Mouse (Mus musculus): ENCODE measurements at regions not wholly inside any gene's neighbourhood (a gene's known extent, or its start where the extent isn't known, plus 50 kb on each side); places are given as distances from the start of the nearest gene placed in this dataset.

DNA sequence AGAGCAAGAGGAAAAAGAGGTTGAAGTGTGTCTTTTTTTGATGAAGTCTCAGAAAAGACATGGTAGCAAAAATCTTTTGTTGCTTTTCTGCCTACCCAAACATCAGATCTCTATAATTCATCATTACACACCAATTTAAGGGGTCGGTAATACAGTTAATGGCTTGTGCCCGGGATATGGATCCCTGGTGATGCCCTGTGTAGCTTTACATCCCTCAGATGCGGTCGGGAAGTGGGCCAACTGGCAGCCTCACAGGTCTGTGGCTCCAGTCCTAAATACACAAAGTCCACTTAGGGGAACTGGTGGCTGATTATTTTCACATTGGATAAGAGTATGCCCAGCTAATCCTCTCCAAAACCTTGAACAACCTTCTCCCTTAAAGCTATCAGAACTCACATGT lies 258.4 kb upstream of the Apob start:
- TF ChIP-seq CTCF (conservative IDR thresholded peaks at IDR 0.05; ENCODE audit: low read length): no peak
- TF ChIP-seq POU5F1 (IDR thresholded peaks at IDR 0.05; ENCODE audit: borderline replicate concordance, low read length): no peak
- TF ChIP-seq NANOG (IDR thresholded peaks at IDR 0.05; ENCODE audit: borderline replicate concordance, low read length): no peak
